Mouse (Mus musculus) embryonic fibroblast, embryonic 13.5 days (primary cell): ENCODE data around the gene Glb1l.

Experiments used
- CTCF ChIP-seq: IDR thresholded peaks from 2 replicates; pipeline ENCODE4 v1.5.1; 2011; ENCODE audit warnings: mild to moderate bottlenecking, control low read depth, low read length, moderate library complexity, borderline replicate concordance; ENCODE audit not compliant: insufficient read depth
- POLR2A ChIP-seq: IDR thresholded peaks from 2 replicates; pipeline ENCODE4 v1.6.1; 2011; ENCODE audit warnings: low read depth, mild to moderate bottlenecking, control low read depth, low read length, moderate library complexity

- TF ChIP-seq POLR2A (peak; percentile 86), CTCF (no peak)
Measured at GRCm38 (mm10) chr1:75168472-75169464, 41.8 kb downstream of the Glb1l start, which contains the start of gene Zfand2b.
